Mouse (Mus musculus) heart, adult 8-10 months (tissue): ENCODE measurements around the gene Nab2. TPM values are rescaled to one million over a fixed set of nuclear protein-coding genes. Genes with fewer than 3 reads are reported as not detected.

Experiments
- DNase-seq: peaks from one replicate; pipeline ENCODE4 v3.0.0; 2022; ENCODE audit warnings: low spot score
- total RNA-seq, 4 experiments: library from RNA; stranded (reverse); gene quantifications; 2 replicates each; pipeline ENCODE4 v1.2.4; 2022

Gene Nab2
- 10 to 100 TPM in 1 of 4 experiments, 1 to 10 TPM in 3; 5.0 to 10.3 (median 6.6) TPM for total RNA-seq

GRCm38 (mm10) chr10:127668093-127669050 lies at the start of gene Nab2:
Gene Nab2 (minus strand): TSS chr10:127668568.
- DNase-seq = peak; percentile 82

- DNase-seq = no peak
These were observed 44.4 kb upstream of the Nab2 start for GRCm38 (mm10) chr10:127712736-127713135.

GRCm38 (mm10) chr10:127710331-127710730 lies 42.0 kb upstream of the Nab2 start:
- DNase-seq = no peak

- no peak for DNase-seq
These were observed 40.5 kb upstream of the Nab2 start for GRCm38 (mm10) chr10:127708850-127709370.

- no peak for DNase-seq
These were observed 39.4 kb upstream of the Nab2 start for GRCm38 (mm10) chr10:127707721-127708120.

- DNase-seq = no peak
These were observed 37.4 kb upstream of the Nab2 start for GRCm38 (mm10) chr10:127705783-127706182.

- no peak for DNase-seq
These were observed 36.4 kb upstream of the Nab2 start, which contains the start of gene Myo1a for GRCm38 (mm10) chr10:127704766-127705220. Gene Myo1a (plus strand): TSS chr10:127705170.

GRCm38 (mm10) chr10:127704293-127704692 lies 35.9 kb upstream of the Nab2 start:
- DNase-seq = no peak

GRCm38 (mm10) chr10:127703299-127703698 lies 34.9 kb upstream of the Nab2 start:
- no peak for DNase-seq

- no peak for DNase-seq
These were observed 30.6 kb upstream of the Nab2 start for GRCm38 (mm10) chr10:127698966-127699365.

- no peak for DNase-seq
These were observed 27.4 kb upstream of the Nab2 start for GRCm38 (mm10) chr10:127695775-127696174.

GRCm38 (mm10) chr10:127694636-127695035 lies 26.3 kb upstream of the Nab2 start:
- DNase-seq = peak; percentile 15

GRCm38 (mm10) chr10:127691053-127691452 lies 22.7 kb upstream of the Nab2 start:
- no peak for DNase-seq

- no peak for DNase-seq
These were observed 14.5 kb upstream of the Nab2 start for GRCm38 (mm10) chr10:127682886-127683285.

GRCm38 (mm10) chr10:127679881-127680280 lies 11.5 kb upstream of the Nab2 start:
- DNase-seq = no peak

- DNase-seq = no peak
These were observed 10.8 kb upstream of the Nab2 start for GRCm38 (mm10) chr10:127679208-127679607.

- peak; percentile 63 for DNase-seq
These were observed 9.4 kb upstream of the Nab2 start for GRCm38 (mm10) chr10:127677591-127678336.

- DNase-seq = peak; percentile 97
These were observed 8.6 kb upstream of the Nab2 start for GRCm38 (mm10) chr10:127676691-127677548.

- DNase-seq = no peak
These were observed 7.6 kb upstream of the Nab2 start for GRCm38 (mm10) chr10:127675859-127676398.

GRCm38 (mm10) chr10:127674794-127675522 lies 6.6 kb upstream of the Nab2 start:
- peak; percentile 97 for DNase-seq
